Mouse (Mus musculus) hindbrain, embryonic 11.5 days (tissue): ENCODE data around the gene Hnrnpa3. TPM values are rescaled to one million over a fixed set of nuclear protein-coding genes. Genes with fewer than 3 reads are reported as not detected.

Experiments used
- ATAC-seq: fragments of 200-750 bp; cut with Nextera tagmentation; 2 replicates; pipeline ENCODE4 v1.8.0; 2017; ENCODE audit warnings: mild to moderate bottlenecking, moderate TSS enrichment, moderate library complexity; ENCODE audit not compliant: low FRiP score
- DNase-seq: peaks from one replicate; pipeline ENCODE4 v3.0.0-alpha.2; 2015; ENCODE audit warnings: low spot score
- H3K27ac ChIP-seq: fragments of 300-500 bp; sonication (generic); 2 replicates; pipeline ENCODE4 v1.5.1; 2014; ENCODE audit warnings: mild to moderate bottlenecking, low read depth, low read length
- H3K27me3 ChIP-seq: fragments of 300-500 bp; sonication (generic); 2 replicates; pipeline ENCODE4 v1.6.1; 2014; ENCODE audit warnings: mild to moderate bottlenecking, low read length, moderate library complexity, mixed read lengths; ENCODE audit not compliant: control insufficient read depth, insufficient read depth
- H3K36me3 ChIP-seq: fragments of 300-500 bp; sonication (generic); 2 replicates; pipeline ENCODE4 v1.6.1; 2014; ENCODE audit warnings: mild to moderate bottlenecking, low read length, moderate library complexity, mixed read lengths; ENCODE audit not compliant: control insufficient read depth, insufficient read depth
- H3K4me1 ChIP-seq: fragments of 300-500 bp; sonication (generic); replicated peaks from 2 replicates; pipeline ENCODE4 v1.6.1; 2014; ENCODE audit warnings: low read length, mixed read lengths; ENCODE audit not compliant: control insufficient read depth, insufficient read depth
- H3K4me2 ChIP-seq: fragments of 300-500 bp; sonication (generic); replicated peaks from 2 replicates; pipeline ENCODE4 v1.6.1; 2014; ENCODE audit warnings: mild to moderate bottlenecking, low read depth, low read length
- H3K4me3 ChIP-seq: fragments of 300-500 bp; sonication (generic); 2 replicates; pipeline ENCODE4 v1.5.1; 2014; ENCODE audit warnings: low read depth, low read length
- H3K9ac ChIP-seq: fragments of 300-500 bp; sonication (generic); 2 replicates; pipeline ENCODE4 v1.6.1; 2014; ENCODE audit warnings: low read depth, low read length
- H3K9me3 ChIP-seq: fragments of 300-500 bp; sonication (generic); 2 replicates; pipeline ENCODE4 v1.6.1; 2016; ENCODE audit warnings: low read length; ENCODE audit not compliant: control insufficient read depth
- WGBS: fragments of 180-500 bp; shearing (Covaris S2); extraction: QIAGEN DNeasy Blood & Tissue Kit; methylation state at CpG from one replicate; pipeline ENCODE4 v1.1.7; 2014; 5-methylcytosine and 5-hydroxymethylcytosine counted together
- polyA plus RNA-seq: library from polyadenylated mRNA; unstranded; fragments of >200 nt; fragmentation: Nextera tagmentation; extraction: Ambion mirVana; gene quantifications from 2 replicates; pipeline ENCODE4 v1.2.1, GENCODE M21; 2014

Gene Hnrnpa3
- polyA plus RNA-seq, 1 experiment from 2014 or later: 304 TPM

DNA sequence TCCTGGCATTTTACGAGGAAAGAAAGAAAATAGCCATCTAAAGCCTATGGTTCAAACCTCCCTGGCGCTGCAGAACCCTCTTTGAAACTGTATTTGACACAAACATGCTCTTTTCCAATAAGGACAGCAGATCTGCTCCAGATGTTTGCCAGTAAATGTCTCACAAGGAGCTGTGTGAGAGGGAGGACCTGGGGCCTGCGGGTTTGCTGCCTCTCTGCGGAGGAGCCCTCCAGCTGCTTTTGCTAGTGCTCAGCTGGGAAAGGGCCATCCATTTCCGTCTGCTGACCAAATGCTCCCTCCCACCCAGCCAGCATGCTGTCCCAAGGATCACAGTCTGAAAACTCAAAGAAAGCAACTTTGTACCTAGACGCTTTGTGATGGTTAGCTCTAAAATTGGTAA is 40.3 kb upstream of the Hnrnpa3 start:
- 57% methylated on average over 6 of the region's 6 CpGs for WGBS

DNA sequence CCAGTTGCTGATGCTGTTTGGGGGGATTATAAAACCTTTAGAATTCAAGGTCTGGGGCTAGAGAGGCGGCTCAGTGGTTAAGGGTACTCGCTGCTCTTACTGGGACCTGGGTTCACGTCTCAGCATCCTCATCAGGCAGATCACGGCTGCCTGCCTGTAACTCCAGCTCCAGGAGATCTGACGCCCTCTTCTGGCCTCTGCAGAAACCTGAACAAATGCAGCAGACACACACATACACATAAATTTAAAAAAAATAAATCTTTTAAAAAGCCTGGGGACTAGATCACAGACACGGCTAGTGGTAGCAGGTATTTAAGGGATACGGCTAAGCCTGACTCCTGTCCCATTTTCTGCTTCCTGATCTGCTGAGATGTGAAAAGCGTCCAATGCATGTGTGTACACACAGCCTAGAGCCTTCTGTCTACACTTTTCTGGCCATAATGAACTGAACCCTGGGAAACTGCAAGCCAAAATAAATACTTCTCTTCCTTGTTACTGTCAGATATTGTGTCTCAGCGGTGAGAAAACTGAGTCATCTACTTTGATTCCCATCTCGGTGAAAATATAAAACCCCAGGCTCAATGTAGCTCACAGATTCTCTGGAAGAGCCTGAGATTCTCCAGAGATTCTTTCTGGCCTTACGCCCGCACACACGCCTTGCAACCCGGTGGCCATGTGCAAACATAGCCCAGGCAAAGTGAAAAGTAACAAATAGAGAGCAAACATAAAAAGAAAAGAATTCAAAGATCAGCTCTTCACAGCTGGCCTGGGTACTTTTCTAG is 37.0 kb upstream of the Hnrnpa3 start:
- H3K27me3 ChIP-seq: no peaks in the 10 kb centered on the region
- ATAC-seq (no peak), DNase-seq (no peak)
- no peaks in the 10 kb centered on the region for H3K9me3 ChIP-seq
- 86% methylated on average over 14 of the region's 14 CpGs for WGBS
- H3K4me3 ChIP-seq: no peak overlapping the region
- H3K36me3 ChIP-seq: no peaks in the 10 kb centered on the region
- H3K9ac ChIP-seq: no peak overlapping the region
- H3K27ac ChIP-seq: no peak overlapping the region
- H3K4me2 ChIP-seq: no peak overlapping the region
- H3K4me1 ChIP-seq: no peaks in the 10 kb centered on the region

More for the DNA sequence above, 40.3 kb upstream of the Hnrnpa3 start:
- H3K9ac ChIP-seq: no peak overlapping the region
- no peaks in the 10 kb centered on the region for H3K4me1 ChIP-seq
- H3K36me3 ChIP-seq: no peaks in the 10 kb centered on the region
- no peaks in the 10 kb centered on the region for H3K27me3 ChIP-seq
- no peak overlapping the region for H3K4me3 ChIP-seq
- H3K9me3 ChIP-seq: no peaks in the 10 kb centered on the region
- no peak overlapping the region for H3K4me2 ChIP-seq
- H3K27ac ChIP-seq: no peak overlapping the region
- ATAC-seq: no peak
- no peak for DNase-seq

DNA sequence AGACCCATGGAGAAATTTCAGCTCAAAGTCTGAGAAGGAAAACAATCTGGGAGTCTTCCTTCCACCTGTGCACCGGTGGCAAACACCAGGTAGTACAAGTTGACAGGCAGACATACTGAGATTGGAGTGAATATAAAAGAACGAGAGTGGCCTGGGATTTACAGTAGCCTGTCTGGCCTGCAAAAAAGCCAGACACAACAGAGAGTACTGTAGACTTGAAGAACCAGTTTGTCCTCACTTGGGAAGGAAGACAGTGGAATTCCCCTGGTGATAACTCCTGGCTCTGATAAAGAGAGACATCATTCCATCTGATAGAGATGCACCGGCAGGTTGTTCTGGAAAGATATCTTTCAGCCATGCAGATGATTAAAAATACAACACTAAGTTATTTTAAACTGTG is 34.0 kb upstream of the Hnrnpa3 start:
- 86% methylated on average over 3 of the region's 3 CpGs for WGBS
- no peak overlapping the region for H3K9ac ChIP-seq
- no peak overlapping the region for H3K27ac ChIP-seq
- H3K4me3 ChIP-seq: no peak overlapping the region
- H3K36me3 ChIP-seq: no peaks in the 10 kb centered on the region
- H3K27me3 ChIP-seq: no peaks in the 10 kb centered on the region
- H3K4me1 ChIP-seq: no peaks in the 10 kb centered on the region
- DNase-seq (no peak), ATAC-seq (no peak)
- no peak overlapping the region for H3K4me2 ChIP-seq
- no peaks in the 10 kb centered on the region for H3K9me3 ChIP-seq

GRCm38 (mm10) chr2:75626597-75627440 is 32.2 kb upstream of the Hnrnpa3 start:
- no peaks in the 10 kb centered on the region for H3K36me3 ChIP-seq
- WGBS: 86% methylated on average over 6 of the region's 6 CpGs
- DNase-seq (no peak), ATAC-seq (no peak)
- no peak overlapping the region for H3K4me2 ChIP-seq
- no peaks in the 10 kb centered on the region for H3K9me3 ChIP-seq
- H3K27ac ChIP-seq: no peak overlapping the region
- no peaks in the 10 kb centered on the region for H3K27me3 ChIP-seq
- no peak overlapping the region for H3K4me3 ChIP-seq
- no peaks in the 10 kb centered on the region for H3K4me1 ChIP-seq
- H3K9ac ChIP-seq: no peak overlapping the region

- no peaks in the 10 kb centered on the region for H3K4me1 ChIP-seq
- no peaks in the 10 kb centered on the region for H3K27me3 ChIP-seq
- H3K4me2 ChIP-seq: no peak overlapping the region
- no peak for ATAC-seq
- no peaks in the 10 kb centered on the region for H3K36me3 ChIP-seq
- H3K4me3 ChIP-seq: no peak overlapping the region
- H3K27ac ChIP-seq: no peak overlapping the region
- no peaks in the 10 kb centered on the region for H3K9me3 ChIP-seq
- 92% methylated on average over 8 of the region's 8 CpGs for WGBS
- H3K9ac ChIP-seq: no peak overlapping the region
- DNase-seq: no peak
Measured at GRCm38 (mm10) chr2:75628487-75628886, 30.6 kb upstream of the Hnrnpa3 start.

GRCm38 (mm10) chr2:75631421-75631820 is 27.6 kb upstream of the Hnrnpa3 start:
- ATAC-seq (no peak), DNase-seq (no peak)
- Histone ChIP-seq H3K4me1 (no peaks in the 10 kb centered on the region), H3K4me2 (no peak overlapping the region), H3K27ac (no peak overlapping the region), H3K27me3 (no peaks in the 10 kb centered on the region), H3K36me3 (no peaks in the 10 kb centered on the region), H3K9ac (no peak overlapping the region), H3K9me3 (no peaks in the 10 kb centered on the region), H3K4me3 (no peak overlapping the region)
- 88% methylated on average over 6 of the region's 6 CpGs for WGBS

- H3K9ac ChIP-seq: no peak overlapping the region
- no peak overlapping the region for H3K4me3 ChIP-seq
- no peak overlapping the region for H3K4me2 ChIP-seq
- no peaks in the 10 kb centered on the region for H3K4me1 ChIP-seq
- H3K27ac ChIP-seq: no peak overlapping the region
- no peaks in the 10 kb centered on the region for H3K9me3 ChIP-seq
- DNase-seq: no peak
- no peak for ATAC-seq
- no peaks in the 10 kb centered on the region for H3K27me3 ChIP-seq
- H3K36me3 ChIP-seq: no peaks in the 10 kb centered on the region
- WGBS: 87% methylated on average over 6 of the region's 6 CpGs
Measured at GRCm38 (mm10) chr2:75632043-75632442, 27.0 kb upstream of the Hnrnpa3 start.

- H3K9ac ChIP-seq: no peak overlapping the region
- ATAC-seq: no peak
- H3K4me1 ChIP-seq: no peaks in the 10 kb centered on the region
- no peak overlapping the region for H3K4me3 ChIP-seq
- no peaks in the 10 kb centered on the region for H3K36me3 ChIP-seq
- no peaks in the 10 kb centered on the region for H3K27me3 ChIP-seq
- H3K9me3 ChIP-seq: no peaks in the 10 kb centered on the region
- H3K4me2 ChIP-seq: no peak overlapping the region
- DNase-seq: no peak
- H3K27ac ChIP-seq: no peak overlapping the region
- 92% methylated on average over 12 of the region's 12 CpGs for WGBS
Measured at GRCm38 (mm10) chr2:75632721-75633181, 26.3 kb upstream of the Hnrnpa3 start.
